Mouse (Mus musculus): Measurements from ENCODE around the gene Olfr204. TPM values are rescaled to one million over a fixed set of nuclear protein-coding genes. Genes with fewer than 3 reads are reported as not detected.

Gene Olfr204
- not detected for total RNA-seq (2023)

GRCm38 (mm10) chr16:59318148-59318547 is at the start of gene Olfr204:
Olfr204 (minus strand) TSS chr16:59318248.

GRCm38 (mm10) chr16:59363893-59364292 is 45.8 kb upstream of the Olfr204 start, which contains the start of gene Olfr209:
Olfr209 (minus strand) TSS chr16:59363993.

GRCm38 (mm10) chr16:59349146-59349545 is 31.1 kb upstream of the Olfr204 start, which contains the start of gene Olfr206:
Olfr206 (minus strand) TSS chr16:59349246.

GRCm38 (mm10) chr16:59331038-59331437 is 13.0 kb upstream of the Olfr204 start, which contains the start of gene Olfr205:
Olfr205 (minus strand) TSS chr16:59331138.

GRCm38 (mm10) chr16:59298581-59298980 is 19.5 kb downstream of the Olfr204 start, which contains the start of gene Olfr203:
Olfr203 (plus strand) TSS chr16:59298881.

GRCm38 (mm10) chr16:59286693-59287092 is 31.4 kb downstream of the Olfr204 start, which contains the start of gene Olfr202:
Olfr202 (minus strand) TSS chr16:59286793.

GRCm38 (mm10) chr16:59272532-59272931 is 45.5 kb downstream of the Olfr204 start, which contains the start of gene Olfr201:
Olfr201 (minus strand) TSS chr16:59272632.

Other genes starting within 250 kb of the Olfr204 start
- not detected for gene Olfr190, start 240.2 kb downstream of the Olfr204 start, total RNA-seq (2023)
- not detected for gene Olfr191, start 228.4 kb downstream of the Olfr204 start, total RNA-seq (2023)
- gene Olfr193, start 206.4 kb downstream of the Olfr204 start, total RNA-seq (2023): not detected
- gene Olfr194, start 197.2 kb downstream of the Olfr204 start, total RNA-seq (2023): not detected
- not detected for gene Olfr195, start 171.2 kb downstream of the Olfr204 start, total RNA-seq (2023)
- gene Olfr196, start 147.8 kb downstream of the Olfr204 start, total RNA-seq (2023): not detected
- not detected for gene Olfr198, start 114.7 kb downstream of the Olfr204 start, total RNA-seq (2023)
- gene Olfr199, start 98.5 kb downstream of the Olfr204 start, total RNA-seq (2023): not detected
- not detected for gene Olfr201, start 45.6 kb downstream of the Olfr204 start, total RNA-seq (2023)
- gene Olfr202, start 31.5 kb downstream of the Olfr204 start, total RNA-seq (2023): not detected
- gene Olfr203, start 19.4 kb downstream of the Olfr204 start, total RNA-seq (2023): not detected
- gene Olfr205, start 12.9 kb upstream of the Olfr204 start, total RNA-seq (2023): not detected
- gene Olfr206, start 31.0 kb upstream of the Olfr204 start, total RNA-seq (2023): not detected
- gene Olfr209, start 45.7 kb upstream of the Olfr204 start, total RNA-seq (2023): not detected
- gene Gabrr3, start 89.1 kb upstream of the Olfr204 start, total RNA-seq (2023): not detected
- 10 to 100 TPM; 14.7 to 18.7 TPM for gene Riox2, start 153.5 kb upstream of the Olfr204 start, total RNA-seq (2023)

All from neutrophil, adult 59 days (primary cell).